Mouse (Mus musculus) gastrocnemius, adult 8-10 months (tissue): ENCODE measurements around the gene Psd4. TPM values are rescaled to one million over a fixed set of nuclear protein-coding genes. Genes with fewer than 3 reads are reported as not detected.
A peak's percentile ranks its signal among the peaks of the same experiment; 100 is the strongest.

Experiments used
- DNase-seq, 2 experiments: peaks; one replicate each; pipeline ENCODE4 v3.0.0; 2022; ENCODE audit warnings: low spot score in 2 of 2
- total RNA-seq, 4 experiments: library from RNA; stranded (reverse); gene quantifications; 2 replicates each; pipeline ENCODE4 v1.2.4; 2022

Gene Psd4
- 1 to 10 TPM in 2 of 4 experiments, under 1 TPM in 2; 0.07 to 1.1 (median 0.59) TPM for total RNA-seq

- peak in 1 of 2 experiments; percentile 4 for DNase-seq
These were observed at the start of gene Psd4 for GRCm38 (mm10) chr2:24367030-24367894. TSS of gene Psd4 (plus strand) at chr2:24367580.

GRCm38 (mm10) chr2:24317919-24318598 lies 49.3 kb upstream of the Psd4 start:
- DNase-seq: no peak

GRCm38 (mm10) chr2:24335333-24335732 lies 32.0 kb upstream of the Psd4 start:
- no peak for DNase-seq

GRCm38 (mm10) chr2:24336545-24336944 lies 30.8 kb upstream of the Psd4 start, which contains the start of gene Il1rn:
TSS of gene Il1rn (plus strand) at chr2:24336853.
- DNase-seq: no peak

- DNase-seq: no peak
These were observed 25.9 kb upstream of the Psd4 start for GRCm38 (mm10) chr2:24341395-24341885.

GRCm38 (mm10) chr2:24344619-24345018 lies 22.8 kb upstream of the Psd4 start:
- no peak for DNase-seq

- DNase-seq: no peak
These were observed 22.3 kb upstream of the Psd4 start for GRCm38 (mm10) chr2:24345056-24345455.

- no peak for DNase-seq
These were observed 19.5 kb upstream of the Psd4 start for GRCm38 (mm10) chr2:24347926-24348325.

GRCm38 (mm10) chr2:24351159-24351558 lies 16.2 kb upstream of the Psd4 start:
- DNase-seq: no peak

- DNase-seq: no peak
These were observed 14.3 kb upstream of the Psd4 start for GRCm38 (mm10) chr2:24353042-24353441.

GRCm38 (mm10) chr2:24357642-24358041 lies 9.7 kb upstream of the Psd4 start:
- DNase-seq: no peak

GRCm38 (mm10) chr2:24359347-24359746 lies 8.0 kb upstream of the Psd4 start:
- DNase-seq: no peak

GRCm38 (mm10) chr2:24363818-24364217 lies 3.6 kb upstream of the Psd4 start:
- no peak for DNase-seq

GRCm38 (mm10) chr2:24366214-24366975 lies 985 bp upstream of the Psd4 start:
- DNase-seq: no peak

- no peak for DNase-seq
These were observed 498 bp downstream of the Psd4 start for GRCm38 (mm10) chr2:24367895-24368261.

GRCm38 (mm10) chr2:24378747-24379450 lies 11.5 kb downstream of the Psd4 start:
- DNase-seq: no peak

GRCm38 (mm10) chr2:24382456-24383230 lies 15.3 kb downstream of the Psd4 start:
- DNase-seq: no peak

GRCm38 (mm10) chr2:24383636-24384035 lies 16.3 kb downstream of the Psd4 start:
- DNase-seq: no peak

GRCm38 (mm10) chr2:24384393-24384792 lies 17.0 kb downstream of the Psd4 start:
- no peak for DNase-seq
